11 mouse cellular contexts compared by ENCODE assay signal in genomic region chr4:23498710-23499109, GRCm38 (mm10).
"Had no signal": no experiment of that assay in that cellular context is flagged by ENCODE, and none has a peak within 500 bp of the region (broad histone marks: within the 10 kb centered on the region; RNA-seq: fewer than 3 reads in every experiment).

No protein-coding gene starts in this region.

- DNase-seq: retina, postnatal 1 day; right cerebral cortex, postnatal 14 days; right cerebral cortex, postnatal 25 days; right cerebral cortex, postnatal 4 days; spleen, adult 18-20 months; thymus, adult 18-20 months; thymus, adult 2 months; thymus, postnatal 14 days; thymus, postnatal 25 days; thymus, postnatal 36 days; thymus, postnatal 4 days had no signal
